8 mouse cellular contexts compared by ENCODE assay signal in the genomic region with DNA sequence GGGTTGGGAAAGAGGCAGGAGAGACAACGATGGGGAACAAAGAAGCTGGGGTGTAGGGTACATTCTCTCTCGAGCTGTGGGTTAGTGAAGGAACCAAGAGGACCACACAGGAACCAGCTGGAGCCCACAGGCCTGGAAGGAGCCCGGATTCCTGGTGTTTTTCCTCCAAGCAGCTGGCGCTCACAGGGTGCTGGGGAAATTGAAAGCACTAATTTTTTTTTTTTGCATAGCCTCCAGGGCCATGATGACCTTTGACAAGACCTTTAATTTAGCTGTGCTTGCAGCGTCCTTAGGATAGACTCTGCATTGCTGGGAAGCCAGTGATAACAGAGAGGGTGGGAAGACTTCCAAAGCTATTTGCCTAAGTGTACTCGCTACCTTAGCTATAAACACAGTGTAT. TPM values are rescaled to one million over a fixed set of nuclear protein-coding genes. Genes with fewer than 3 reads are reported as not detected.
DNase-seq lines count a peak whose midpoint lies in the region; ATAC-seq and TF ChIP-seq lines count a peak whose summit lies in the region.
"Had no signal": no experiment of that assay in that cellular context is flagged by ENCODE, and none has a peak within 500 bp of the region (broad histone marks: within the 10 kb centered on the region; RNA-seq: fewer than 3 reads in every experiment).

No protein-coding gene starts in this region.

- H3K4me1 ChIP-seq in hindbrain, embryonic 11.5 days (replicated peaks; ENCODE audit: control insufficient read depth, insufficient read depth, low read length), result peaks cover 12% of the 10 kb centered on the region
- H3K4me1 ChIP-seq in hindbrain, embryonic 14.5 days (replicated peaks; ENCODE audit: control insufficient read depth, insufficient read depth, low read length), result peaks cover 41% of the 10 kb centered on the region
- peaks cover 13% of the 10 kb centered on the region for H3K4me1 ChIP-seq in testis, adult 2 months (ENCODE audit: control insufficient read depth, insufficient read depth, low read length)
- H3K4me1 ChIP-seq in kidney, postnatal 0 days (replicated peaks; ENCODE audit: insufficient read depth, low read length), result peaks cover 22% of the 10 kb centered on the region

- no peak for TF ChIP-seq POLR2A in testis, adult 2 months (IDR thresholded peaks at IDR 0.05; ENCODE audit: control insufficient read depth, low read depth, low read length)

- H3K9me3 ChIP-seq in hindbrain, embryonic 11.5 days (ENCODE audit: control insufficient read depth, low read length), result no peaks in the 10 kb centered on the region
- H3K9me3 ChIP-seq in hindbrain, embryonic 14.5 days (ENCODE audit: control insufficient read depth, low read length), result no peaks in the 10 kb centered on the region
- H3K9me3 ChIP-seq in kidney, postnatal 0 days (replicated peaks; ENCODE audit: low read length), result no peaks in the 10 kb centered on the region

- TF ChIP-seq CTCF in testis, adult 2 months (IDR thresholded peaks at IDR 0.05; ENCODE audit: control insufficient read depth, insufficient read depth, insufficient replicate concordance, low read depth, low read length), result no peak
- TF ChIP-seq CTCF in kidney, postnatal 0 days (IDR thresholded peaks at IDR 0.05; ENCODE audit: low read depth), result no peak

- no peaks in the 10 kb centered on the region for H3K36me3 ChIP-seq in hindbrain, embryonic 11.5 days (ENCODE audit: control insufficient read depth, insufficient read depth, low read length)
- H3K36me3 ChIP-seq in hindbrain, embryonic 14.5 days (replicated peaks; ENCODE audit: control insufficient read depth, insufficient read depth), result no peaks in the 10 kb centered on the region
- no peaks in the 10 kb centered on the region for H3K36me3 ChIP-seq in testis, adult 2 months (ENCODE audit: control insufficient read depth, insufficient read depth, low read length)
- no peaks in the 10 kb centered on the region for H3K36me3 ChIP-seq in kidney, postnatal 0 days (ENCODE audit: insufficient read depth, low read length)

- DNase-seq in hindbrain, embryonic 11.5 days (ENCODE audit: low spot score), result peak; percentile 29
- no peak for DNase-seq in hindbrain, embryonic 14.5 days (ENCODE audit: low spot score)
- DNase-seq in testis, postnatal 10 days (ENCODE audit: low spot score), result no peak
- DNase-seq in kidney, postnatal 0 days (ENCODE audit: low spot score), result no peak
- no peak for DNase-seq in urinary bladder, postnatal 4 days (ENCODE audit: low spot score in 2 of 2)
- no peak for DNase-seq in frontal cortex, postnatal 14 days (ENCODE audit: low spot score in 2 of 2)
- DNase-seq: right cerebral cortex, adult 18-20 months had no signal

- peak overlapping the region; percentile 86 for H3K27ac ChIP-seq in hindbrain, embryonic 11.5 days (ENCODE audit: low read depth, low read length)
- H3K27ac ChIP-seq in hindbrain, embryonic 14.5 days, result no peak overlapping the region
- peak overlapping the region; percentile 54 for H3K27ac ChIP-seq in testis, adult 2 months (ENCODE audit: control insufficient read depth, insufficient read depth, low read depth, low read length)
- peak overlapping the region; percentile 92 for H3K27ac ChIP-seq in kidney, postnatal 0 days

- no peak overlapping the region for H3K4me3 ChIP-seq in hindbrain, embryonic 11.5 days (ENCODE audit: low read depth, low read length)
- no peak overlapping the region for H3K4me3 ChIP-seq in hindbrain, embryonic 14.5 days (replicated peaks; ENCODE audit: low read length)
- H3K4me3 ChIP-seq in testis, adult 2 months (ENCODE audit: control insufficient read depth, low read depth, low read length), result no peak overlapping the region
- H3K4me3 ChIP-seq in kidney, postnatal 0 days (replicated peaks; ENCODE audit: low read depth, low read length), result no peak overlapping the region

- no peak for ATAC-seq in hindbrain, embryonic 11.5 days (ENCODE audit: low FRiP score)
- ATAC-seq in hindbrain, embryonic 14.5 days (ENCODE audit: low FRiP score), result no peak
- no peak for ATAC-seq in kidney, postnatal 0 days (replicated peaks; ENCODE audit: low FRiP score, low read depth)

- H3K4me2 ChIP-seq in hindbrain, embryonic 11.5 days (replicated peaks; ENCODE audit: low read depth, low read length), result no peak overlapping the region
- no peak overlapping the region for H3K4me2 ChIP-seq in hindbrain, embryonic 14.5 days (replicated peaks)
- H3K4me2 ChIP-seq in kidney, postnatal 0 days (ENCODE audit: low read length), result no peak overlapping the region

- no peak overlapping the region for H3K9ac ChIP-seq in hindbrain, embryonic 11.5 days (ENCODE audit: low read depth, low read length)
- no peak overlapping the region for H3K9ac ChIP-seq in hindbrain, embryonic 14.5 days
- H3K9ac ChIP-seq in kidney, postnatal 0 days (ENCODE audit: low read depth, low read length), result no peak overlapping the region

- H3K27me3 ChIP-seq in hindbrain, embryonic 11.5 days (ENCODE audit: control insufficient read depth, insufficient read depth, low read length), result no peaks in the 10 kb centered on the region
- H3K27me3 ChIP-seq in hindbrain, embryonic 14.5 days (ENCODE audit: control insufficient read depth, insufficient read depth, low read length), result no peaks in the 10 kb centered on the region
- no peaks in the 10 kb centered on the region for H3K27me3 ChIP-seq in testis, adult 2 months (ENCODE audit: control insufficient read depth, insufficient read depth, low read length)
- no peaks in the 10 kb centered on the region for H3K27me3 ChIP-seq in kidney, postnatal 0 days (ENCODE audit: insufficient read depth, low read length)

- WGBS in hindbrain, embryonic 11.5 days, result 54% methylated on average over 6 of the region's 6 CpGs
- 54% methylated on average over 6 of the region's 6 CpGs for WGBS in hindbrain, embryonic 14.5 days
- WGBS in kidney, postnatal 0 days, result 50% methylated on average over 6 of the region's 6 CpGs

RNA-seq across cellular contexts. Expression of gene Sema4b, which starts 1.7 kb away (rescaled TPM):
- 10.5 and 15.6 TPM in 2 replicates for polyA plus RNA-seq in hindbrain, embryonic 11.5 days (2014; fragmentation: Nextera tagmentation; extraction: Ambion mirVana)
- polyA plus RNA-seq in hindbrain, embryonic 14.5 days (2014; fragmentation: Nextera tagmentation; extraction: Ambion mirVana), result 17.4 and 19.7 TPM in 2 replicates
- 5.2 and 5.6 TPM in 2 replicates for polyA plus RNA-seq in testis, adult 2 months (2012; rRNA removed)
- 20.7 and 21.2 TPM in 2 replicates for polyA plus RNA-seq in kidney, postnatal 0 days (2015; fragmentation: Nextera tagmentation; extraction: Ambion mirVana)

RNA-seq across cellular contexts. Expression of gene Cib1, which starts 47.6 kb away (rescaled TPM):
- polyA plus RNA-seq in hindbrain, embryonic 11.5 days (2014; fragmentation: Nextera tagmentation; extraction: Ambion mirVana), result 58.9 and 61.7 TPM in 2 replicates
- 29.8 and 41.1 TPM in 2 replicates for polyA plus RNA-seq in hindbrain, embryonic 14.5 days (2014; fragmentation: Nextera tagmentation; extraction: Ambion mirVana)
- polyA plus RNA-seq in testis, adult 2 months (2012; rRNA removed), result 406 and 411 TPM in 2 replicates
- polyA plus RNA-seq in kidney, postnatal 0 days (2015; fragmentation: Nextera tagmentation; extraction: Ambion mirVana), result 165 and 188 TPM in 2 replicates

RNA-seq across cellular contexts. Expression of gene Gdpgp1, which starts 47.7 kb away (rescaled TPM):
- 5.0 and 5.6 TPM in 2 replicates for polyA plus RNA-seq in hindbrain, embryonic 11.5 days (2014; fragmentation: Nextera tagmentation; extraction: Ambion mirVana)
- polyA plus RNA-seq in hindbrain, embryonic 14.5 days (2014; fragmentation: Nextera tagmentation; extraction: Ambion mirVana), result 3.4 and 3.8 TPM in 2 replicates
- 1.7 and 1.8 TPM in 2 replicates for polyA plus RNA-seq in testis, adult 2 months (2012; rRNA removed)
- 2.1 and 2.9 TPM in 2 replicates for polyA plus RNA-seq in kidney, postnatal 0 days (2015; fragmentation: Nextera tagmentation; extraction: Ambion mirVana)
